Mouse (Mus musculus) lung, postnatal 0 days (tissue): Measurements from ENCODE around the gene P2rx2.

Source experiments
- CTCF ChIP-seq: IDR thresholded peaks from 2 replicates; pipeline ENCODE4 v1.5.1; 2016; ENCODE audit warnings: antibody characterized with exemption, mild to moderate bottlenecking
- EP300 ChIP-seq: IDR thresholded peaks from 2 replicates; pipeline ENCODE4 v1.6.1; 2016; ENCODE audit warnings: antibody characterized with exemption, mild to moderate bottlenecking, control low read depth

GRCm38 (mm10) chr5:110347006-110347405, 4.0 kb upstream of the P2rx2 start:
- TF ChIP-seq CTCF (no peak), EP300 (no peak)
